Mouse (Mus musculus): ENCODE measurements around the gene Auts2. TPM values are rescaled to one million over a fixed set of nuclear protein-coding genes. Genes with fewer than 3 reads are reported as not detected.
A peak's percentile ranks its signal among the peaks of the same experiment; 100 is the strongest.

The Auts2 gene
- polyA plus RNA-seq, 1 experiment from 2014 or later: 34.5 TPM

- Histone ChIP-seq H3K36me3 (ENCODE audit: control insufficient read depth, insufficient read depth, low read length) (no peaks in the 10 kb centered on the region), H3K4me3 (ENCODE audit: low read depth, low read length) (no peak overlapping the region), H3K9me3 (replicated peaks; ENCODE audit: control insufficient read depth, low read length) (no peaks in the 10 kb centered on the region), H3K27me3 (replicated peaks; ENCODE audit: control insufficient read depth, insufficient read depth, low read length) (no peaks in the 10 kb centered on the region), H3K9ac (ENCODE audit: low read length) (no peak overlapping the region), H3K4me2 (ENCODE audit: low read length) (no peak overlapping the region), H3K27ac (ENCODE audit: low read depth, low read length) (no peak overlapping the region), H3K4me1 (ENCODE audit: control insufficient read depth, insufficient read depth, low read length) (no peaks in the 10 kb centered on the region)
- WGBS: 17% methylated on average over 3 of the region's 3 CpGs
- DNase-seq (ENCODE audit: low spot score): peak; percentile 13
- ATAC-seq: no peak
Measured at GRCm38 (mm10) chr5:132098461-132098860, 444.7 kb downstream of the Auts2 start.

- Histone ChIP-seq H3K4me3 (ENCODE audit: low read depth, low read length) (no peak overlapping the region), H3K9me3 (replicated peaks; ENCODE audit: control insufficient read depth, low read length) (no peaks in the 10 kb centered on the region), H3K9ac (ENCODE audit: low read length) (no peak overlapping the region), H3K4me1 (ENCODE audit: control insufficient read depth, insufficient read depth, low read length) (peaks cover 8% of the 10 kb centered on the region), H3K27me3 (replicated peaks; ENCODE audit: control insufficient read depth, insufficient read depth, low read length) (no peaks in the 10 kb centered on the region), H3K4me2 (ENCODE audit: low read length) (no peak overlapping the region), H3K27ac (ENCODE audit: low read depth, low read length) (no peak overlapping the region), H3K36me3 (ENCODE audit: control insufficient read depth, insufficient read depth, low read length) (no peaks in the 10 kb centered on the region)
- 57% methylated on average over 6 of the region's 6 CpGs for WGBS
- DNase-seq (ENCODE audit: low spot score) (no peak), ATAC-seq (no peak)
Measured at GRCm38 (mm10) chr5:132092721-132093120, 450.4 kb downstream of the Auts2 start.

- H3K9ac ChIP-seq (ENCODE audit: low read length): no peak overlapping the region
- H3K27me3 ChIP-seq (replicated peaks; ENCODE audit: control insufficient read depth, insufficient read depth, low read length): no peaks in the 10 kb centered on the region
- H3K36me3 ChIP-seq (ENCODE audit: control insufficient read depth, insufficient read depth, low read length): no peaks in the 10 kb centered on the region
- ATAC-seq (peak; percentile 55; the same call in 1 of the 2 replicates), DNase-seq (ENCODE audit: low spot score) (peak; percentile 55)
- peak overlapping the region; percentile 22; the same call in 1 of the 2 replicates for H3K27ac ChIP-seq (ENCODE audit: low read depth, low read length)
- no peak overlapping the region for H3K4me2 ChIP-seq (ENCODE audit: low read length)
- H3K4me3 ChIP-seq (ENCODE audit: low read depth, low read length): no peak overlapping the region
- no peaks in the 10 kb centered on the region for H3K9me3 ChIP-seq (replicated peaks; ENCODE audit: control insufficient read depth, low read length)
- peaks cover 13% of the 10 kb centered on the region for H3K4me1 ChIP-seq (ENCODE audit: control insufficient read depth, insufficient read depth, low read length)
- WGBS: 70% methylated on average over 10 of the region's 10 CpGs
Measured at GRCm38 (mm10) chr5:132089496-132090250, 453.5 kb downstream of the Auts2 start.

GRCm38 (mm10) chr5:132088585-132088984, 454.6 kb downstream of the Auts2 start:
- H3K4me3 ChIP-seq (ENCODE audit: low read depth, low read length): no peak overlapping the region
- no peaks in the 10 kb centered on the region for H3K27me3 ChIP-seq (replicated peaks; ENCODE audit: control insufficient read depth, insufficient read depth, low read length)
- 66% methylated on average over 3 of the region's 3 CpGs for WGBS
- no peak overlapping the region for H3K4me2 ChIP-seq (ENCODE audit: low read length)
- H3K9ac ChIP-seq (ENCODE audit: low read length): no peak overlapping the region
- H3K36me3 ChIP-seq (ENCODE audit: control insufficient read depth, insufficient read depth, low read length): no peaks in the 10 kb centered on the region
- ATAC-seq (no peak), DNase-seq (ENCODE audit: low spot score) (peak; percentile 35)
- no peak overlapping the region for H3K27ac ChIP-seq (ENCODE audit: low read depth, low read length)
- H3K4me1 ChIP-seq (ENCODE audit: control insufficient read depth, insufficient read depth, low read length): peaks cover 13% of the 10 kb centered on the region
- no peaks in the 10 kb centered on the region for H3K9me3 ChIP-seq (replicated peaks; ENCODE audit: control insufficient read depth, low read length)

GRCm38 (mm10) chr5:132083753-132084326, 459.3 kb downstream of the Auts2 start:
- H3K9me3 ChIP-seq (replicated peaks; ENCODE audit: control insufficient read depth, low read length): no peaks in the 10 kb centered on the region
- H3K4me1 ChIP-seq (ENCODE audit: control insufficient read depth, insufficient read depth, low read length): peaks cover 5% of the 10 kb centered on the region; the same call in 1 of the 2 replicates
- H3K27ac ChIP-seq (ENCODE audit: low read depth, low read length): no peak overlapping the region
- no peak for ATAC-seq
- DNase-seq (ENCODE audit: low spot score): no peak
- WGBS: 34% methylated on average over 8 of the region's 8 CpGs
- no peak overlapping the region for H3K9ac ChIP-seq (ENCODE audit: low read length)
- no peak overlapping the region for H3K4me2 ChIP-seq (ENCODE audit: low read length)
- H3K4me3 ChIP-seq (ENCODE audit: low read depth, low read length): no peak overlapping the region
- no peaks in the 10 kb centered on the region for H3K36me3 ChIP-seq (ENCODE audit: control insufficient read depth, insufficient read depth, low read length)
- no peaks in the 10 kb centered on the region for H3K27me3 ChIP-seq (replicated peaks; ENCODE audit: control insufficient read depth, insufficient read depth, low read length)

GRCm38 (mm10) chr5:132075942-132076341, 467.2 kb downstream of the Auts2 start:
- Histone ChIP-seq H3K4me1 (ENCODE audit: control insufficient read depth, insufficient read depth, low read length) (peaks cover 45% of the 10 kb centered on the region), H3K9ac (ENCODE audit: low read length) (no peak overlapping the region), H3K9me3 (replicated peaks; ENCODE audit: control insufficient read depth, low read length) (no peaks in the 10 kb centered on the region), H3K27me3 (replicated peaks; ENCODE audit: control insufficient read depth, insufficient read depth, low read length) (no peaks in the 10 kb centered on the region), H3K4me2 (ENCODE audit: low read length) (no peak overlapping the region), H3K4me3 (ENCODE audit: low read depth, low read length) (no peak overlapping the region), H3K27ac (ENCODE audit: low read depth, low read length) (peak overlapping the region; percentile 61; the same call in 1 of the 2 replicates), H3K36me3 (ENCODE audit: control insufficient read depth, insufficient read depth, low read length) (no peaks in the 10 kb centered on the region)
- ATAC-seq: no peak
- 67% methylated on average over 2 of the region's 2 CpGs for WGBS
- DNase-seq (ENCODE audit: low spot score): peak; percentile 60

GRCm38 (mm10) chr5:132074724-132075374, 468.3 kb downstream of the Auts2 start:
- no peak overlapping the region for H3K4me3 ChIP-seq (ENCODE audit: low read depth, low read length)
- H3K27me3 ChIP-seq (replicated peaks; ENCODE audit: control insufficient read depth, insufficient read depth, low read length): no peaks in the 10 kb centered on the region
- H3K36me3 ChIP-seq (ENCODE audit: control insufficient read depth, insufficient read depth, low read length): no peaks in the 10 kb centered on the region
- H3K4me2 ChIP-seq (ENCODE audit: low read length): peak overlapping the region; percentile 35
- peak overlapping the region; percentile 81 for H3K27ac ChIP-seq (ENCODE audit: low read depth, low read length)
- H3K9ac ChIP-seq (ENCODE audit: low read length): peak overlapping the region; percentile 2; the same call in 1 of the 2 replicates
- WGBS: 3% methylated on average over 19 of the region's 19 CpGs
- ATAC-seq (peak; percentile 90), DNase-seq (ENCODE audit: low spot score) (peak; percentile 96)
- peaks cover 45% of the 10 kb centered on the region for H3K4me1 ChIP-seq (ENCODE audit: control insufficient read depth, insufficient read depth, low read length)
- H3K9me3 ChIP-seq (replicated peaks; ENCODE audit: control insufficient read depth, low read length): no peaks in the 10 kb centered on the region

GRCm38 (mm10) chr5:132074360-132074723, 468.8 kb downstream of the Auts2 start:
- DNase-seq (ENCODE audit: low spot score): peak; percentile 83
- peak; percentile 64 for ATAC-seq
- no peaks in the 10 kb centered on the region for H3K27me3 ChIP-seq (replicated peaks; ENCODE audit: control insufficient read depth, insufficient read depth, low read length)
- peak overlapping the region; percentile 32; the same call in 1 of the 2 replicates for H3K9ac ChIP-seq (ENCODE audit: low read length)
- H3K4me1 ChIP-seq (ENCODE audit: control insufficient read depth, insufficient read depth, low read length): peaks cover 45% of the 10 kb centered on the region
- peak overlapping the region; percentile 81 for H3K27ac ChIP-seq (ENCODE audit: low read depth, low read length)
- H3K4me3 ChIP-seq (ENCODE audit: low read depth, low read length): no peak overlapping the region
- no peaks in the 10 kb centered on the region for H3K9me3 ChIP-seq (replicated peaks; ENCODE audit: control insufficient read depth, low read length)
- WGBS: 2% methylated on average over 11 of the region's 11 CpGs
- H3K4me2 ChIP-seq (ENCODE audit: low read length): peak overlapping the region; percentile 35
- H3K36me3 ChIP-seq (ENCODE audit: control insufficient read depth, insufficient read depth, low read length): no peaks in the 10 kb centered on the region
